Mouse (Mus musculus): Measurements from ENCODE around the gene Rnf43. TPM values are rescaled to one million over a fixed set of nuclear protein-coding genes. Genes with fewer than 3 reads are reported as not detected.

Rnf43 gene
- total RNA-seq, 2 experiments from 2014 or later: 0.15 to 0.38 TPM

DNA sequence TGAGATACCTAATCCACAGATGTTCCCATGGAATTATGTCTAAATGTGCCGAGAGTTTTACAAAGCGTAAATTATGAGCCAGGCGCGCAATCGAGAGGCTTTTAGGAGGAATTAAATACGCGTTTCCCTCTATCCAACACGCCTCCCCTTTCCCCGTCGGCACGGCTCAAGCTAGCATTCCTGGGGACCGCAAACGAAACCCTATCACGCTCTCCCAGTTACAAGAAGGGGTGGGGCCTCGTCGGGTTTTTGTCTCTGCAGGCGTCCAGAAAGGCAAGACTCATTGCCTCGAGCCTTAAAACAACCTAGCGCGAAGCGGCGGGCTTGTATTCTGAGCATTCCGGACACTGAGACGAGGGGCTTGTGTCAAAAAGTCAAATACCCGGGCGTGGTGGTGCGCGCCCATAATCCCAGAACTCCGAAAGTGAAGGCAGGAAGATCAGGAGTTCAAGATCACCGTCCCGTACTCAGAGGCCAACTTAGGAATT, 74.2 kb downstream of the Rnf43 start:
- intact Hi-C loops (cut with DNase I): loop anchor here (5.0 kb wide), 1 partner anchor 144 kb away; the partner anchor contains the start of gene Mtmr4
- peak in 1 of 2 experiments; percentile 49 for DNase-seq

DNA sequence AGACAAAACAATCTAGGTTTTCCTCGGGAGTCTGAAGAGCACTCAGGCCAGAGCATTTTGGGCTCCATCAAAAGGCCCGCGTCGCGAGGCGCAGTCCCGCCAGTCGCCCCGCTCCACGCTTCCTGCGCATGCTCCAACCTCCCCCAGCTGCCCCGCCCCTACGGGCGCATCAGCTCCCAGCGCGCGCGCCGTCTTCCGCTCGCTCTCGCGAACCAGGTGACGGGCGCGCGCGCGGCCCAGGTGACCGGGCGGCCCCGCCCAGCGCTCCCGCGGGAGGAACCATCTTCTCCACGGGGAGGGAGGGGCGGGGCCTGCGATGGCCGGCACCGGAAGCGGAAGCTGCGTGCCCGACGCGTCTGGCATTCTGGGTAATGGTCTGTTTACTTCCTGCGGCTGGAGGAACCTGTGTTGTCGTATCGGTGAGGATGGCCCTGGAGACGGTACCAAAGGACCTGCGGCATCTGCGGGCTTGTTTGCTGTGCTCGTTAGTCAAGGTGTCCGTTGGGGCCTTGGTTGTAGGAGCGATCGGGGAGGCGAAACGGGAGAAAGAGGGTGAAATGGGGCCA, 74.7 kb downstream of the Rnf43 start, which contains the start of gene Supt4a:
Gene Supt4a (plus strand): TSS at position 378 of the 566 bp plus-strand sequence.
- intact Hi-C loops (cut with DNase I): loop anchor here (5.0 kb wide), 1 partner anchor 145 kb away; the partner anchor contains the start of gene Mtmr4

GRCm38 (mm10) chr11:87743691-87744090, 81.2 kb downstream of the Rnf43 start:
- DNase-seq: no peak
- intact Hi-C loops (cut with DNase I): no loop called here

More for the DNA sequence above, 74.7 kb downstream of the Rnf43 start, which contains the start of gene Supt4a:
- peak; percentile 89 to 93 for DNase-seq

DNA sequence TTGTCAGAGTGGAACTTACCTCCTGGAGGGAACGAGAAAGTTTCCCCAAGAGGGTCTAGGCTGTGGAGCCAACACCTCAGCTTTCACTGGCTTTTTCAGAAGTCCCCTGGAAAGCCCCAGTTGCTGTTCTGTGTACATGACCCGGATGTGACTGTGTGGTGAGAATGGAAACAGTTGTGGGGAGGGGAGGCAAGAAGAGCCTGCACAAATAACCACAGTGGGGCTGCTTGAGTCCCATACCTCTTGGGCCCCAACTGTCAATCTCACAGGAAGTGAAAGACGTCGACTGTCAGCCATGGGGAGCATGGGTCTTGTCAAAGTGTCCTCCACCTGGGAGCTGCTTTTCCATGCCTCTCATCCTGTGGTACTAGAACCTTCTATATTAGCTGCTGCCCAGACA, 82.4 kb downstream of the Rnf43 start:
- no peak for DNase-seq
- intact Hi-C loops (cut with DNase I): no loop called here

DNA sequence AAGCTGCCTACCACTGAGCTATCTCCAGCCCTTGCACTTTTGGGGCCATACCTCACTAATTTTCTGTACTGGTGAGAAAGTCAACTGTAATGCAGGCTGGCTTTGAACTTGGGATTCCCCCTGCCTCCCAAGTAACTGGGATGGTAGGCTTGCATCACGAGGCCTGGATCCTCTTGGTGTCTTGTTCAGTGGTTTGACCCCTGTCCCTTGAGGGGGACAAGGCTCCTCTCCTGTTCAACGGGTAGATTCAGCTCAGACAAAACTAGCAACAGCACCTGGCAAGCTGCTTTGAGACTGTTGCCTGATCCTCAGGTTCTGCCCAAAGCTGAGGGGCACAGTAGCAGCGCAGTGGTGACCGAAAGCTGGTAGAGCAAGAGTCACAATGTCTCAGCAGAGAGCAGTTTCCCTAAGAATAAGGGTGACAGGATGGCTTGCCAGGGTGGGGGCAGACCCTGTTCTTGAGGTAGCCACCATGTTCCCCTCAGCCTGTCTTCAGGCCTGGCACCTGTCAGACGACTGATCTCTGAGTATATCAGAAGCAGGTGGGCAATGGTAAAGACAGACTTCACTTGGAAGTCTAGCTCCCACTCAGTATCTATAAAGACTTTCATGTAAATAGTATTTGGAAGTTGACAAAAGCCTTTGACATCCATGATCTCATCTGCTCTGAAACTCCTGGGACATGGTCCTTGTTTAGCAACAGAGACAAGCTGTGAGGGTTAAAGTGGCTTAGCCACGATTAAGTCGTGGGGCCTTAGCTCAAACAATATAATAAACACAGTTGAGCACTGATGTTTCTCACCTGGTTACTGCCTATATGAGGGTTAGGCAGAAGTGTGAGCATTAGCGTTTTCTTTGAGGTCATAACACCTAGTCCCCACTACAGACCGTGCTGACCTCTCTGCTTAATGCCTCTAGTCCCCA, 83.4 kb downstream of the Rnf43 start:
- no peak for DNase-seq
- intact Hi-C loops (cut with DNase I): no loop called here

- intact Hi-C loops (cut with DNase I): no loop called here
- no peak for DNase-seq
Observed at GRCm38 (mm10) chr11:87747312-87747711, 84.8 kb downstream of the Rnf43 start.

DNA sequence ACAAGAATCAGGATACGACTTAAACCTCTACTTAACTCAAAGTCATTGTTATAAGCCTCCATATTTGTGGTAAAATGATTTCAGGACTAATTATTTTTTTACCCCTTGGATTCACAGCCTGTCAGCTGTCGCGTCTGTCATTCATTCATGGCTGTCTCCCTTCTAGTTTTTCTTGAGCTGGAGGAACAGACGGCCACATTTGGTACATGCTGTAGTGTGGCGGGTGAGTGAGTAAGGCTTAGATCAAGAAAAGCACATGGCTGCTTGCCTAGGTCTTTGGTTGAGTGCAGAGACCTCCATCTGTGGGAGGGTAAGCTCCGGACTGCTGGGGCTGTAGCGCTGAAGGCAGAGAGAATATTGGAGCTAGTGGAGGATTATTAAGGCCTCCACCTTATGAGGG, 85.2 kb downstream of the Rnf43 start:
- intact Hi-C loops (cut with DNase I): no loop called here
- no peak for DNase-seq

DNA sequence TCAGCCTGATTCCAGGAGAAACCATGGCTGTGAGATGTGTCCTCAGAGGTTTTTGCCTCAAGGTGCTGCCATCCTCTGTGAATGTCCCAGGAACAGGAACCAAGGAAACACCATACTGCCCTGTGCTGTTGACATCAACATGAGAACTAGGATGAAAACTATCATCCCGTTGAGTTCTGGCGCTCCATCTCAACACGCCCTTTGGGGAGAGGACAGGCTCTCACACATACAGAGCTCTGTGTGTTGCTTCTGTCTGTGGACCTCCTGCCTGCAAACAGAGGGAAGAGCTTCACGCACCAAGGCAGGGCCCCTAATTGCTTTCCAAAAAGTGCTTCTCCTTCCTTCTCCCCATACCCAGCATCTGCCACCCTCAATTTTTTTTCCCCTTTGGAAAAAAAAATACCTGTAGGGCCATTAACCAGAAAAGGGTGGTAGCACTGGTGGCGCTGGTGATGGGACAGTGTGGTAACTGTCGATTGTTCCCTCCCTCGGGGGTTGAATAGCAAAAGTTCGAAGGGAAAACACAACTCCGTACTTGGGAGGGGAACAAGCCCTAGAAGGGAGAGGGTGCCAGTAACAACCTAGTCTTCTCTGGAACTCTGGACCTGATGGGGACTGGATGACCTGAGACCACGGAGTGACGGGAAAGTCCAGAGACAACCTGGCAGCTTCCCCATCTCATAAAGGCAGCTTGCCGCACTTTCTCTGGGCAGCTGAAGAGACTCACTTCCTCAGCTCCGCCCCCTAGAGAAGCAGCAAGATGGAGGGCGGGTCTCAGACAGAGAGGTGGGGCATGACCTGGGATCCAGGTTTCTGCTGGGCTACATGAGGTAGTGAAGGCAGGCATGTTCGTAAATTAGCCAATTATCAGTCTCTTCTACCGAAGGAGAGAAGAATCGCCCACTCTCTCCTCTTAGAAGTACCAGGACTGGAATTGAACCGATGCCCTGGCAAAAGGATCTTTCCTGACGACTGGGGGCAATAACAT, 85.9 kb downstream of the Rnf43 start:
- intact Hi-C loops (cut with DNase I): no loop called here
- no peak for DNase-seq

- intact Hi-C loops (cut with DNase I): no loop called here
- DNase-seq: no peak
Observed at GRCm38 (mm10) chr11:87749192-87750042, 86.9 kb downstream of the Rnf43 start.

GRCm38 (mm10) chr11:87750043-87750421, 87.5 kb downstream of the Rnf43 start:
- DNase-seq: no peak
- intact Hi-C loops (cut with DNase I): no loop called here

DNA sequence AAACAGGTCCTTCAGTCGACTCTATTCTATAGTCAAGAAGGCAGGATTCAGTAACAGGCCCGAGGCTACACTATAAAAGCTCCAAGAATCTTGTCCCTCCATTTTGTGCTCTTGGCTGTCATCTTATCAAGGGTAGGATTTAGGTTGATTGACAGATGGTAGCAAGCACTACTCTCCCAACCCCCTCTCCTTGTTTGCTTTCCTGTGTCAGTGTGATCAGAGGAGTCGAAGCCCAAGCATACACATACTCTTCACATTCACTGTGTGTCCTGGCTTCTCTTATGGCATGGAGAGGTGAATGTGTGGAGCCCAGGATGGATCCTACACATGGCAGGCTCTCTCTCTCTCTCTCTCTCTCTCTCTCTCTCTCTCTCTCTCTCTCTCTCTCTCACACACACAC, 88.0 kb downstream of the Rnf43 start:
- intact Hi-C loops (cut with DNase I): no loop called here
- DNase-seq: no peak

DNA sequence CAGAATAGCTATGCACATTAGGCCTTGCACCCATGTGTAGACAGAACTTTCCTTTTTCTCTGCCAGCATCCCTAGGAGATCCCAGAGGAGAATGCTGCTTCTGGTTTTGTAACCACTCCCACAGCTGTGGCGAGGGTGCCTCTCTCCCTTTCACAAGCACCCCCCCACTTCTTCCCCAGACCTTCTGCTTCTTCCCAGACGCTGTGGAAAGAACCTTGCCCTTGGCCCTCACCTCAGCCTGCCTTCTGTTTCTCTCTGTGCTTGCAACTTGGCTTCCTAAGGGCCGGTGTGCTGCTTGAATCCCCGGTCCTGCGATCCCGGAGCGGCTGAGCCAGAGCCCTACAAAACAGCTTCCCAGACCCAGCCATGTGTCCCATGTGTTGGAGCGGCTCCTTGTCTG, 88.5 kb downstream of the Rnf43 start:
- intact Hi-C loops (cut with DNase I): no loop called here
- no peak for DNase-seq

DNA sequence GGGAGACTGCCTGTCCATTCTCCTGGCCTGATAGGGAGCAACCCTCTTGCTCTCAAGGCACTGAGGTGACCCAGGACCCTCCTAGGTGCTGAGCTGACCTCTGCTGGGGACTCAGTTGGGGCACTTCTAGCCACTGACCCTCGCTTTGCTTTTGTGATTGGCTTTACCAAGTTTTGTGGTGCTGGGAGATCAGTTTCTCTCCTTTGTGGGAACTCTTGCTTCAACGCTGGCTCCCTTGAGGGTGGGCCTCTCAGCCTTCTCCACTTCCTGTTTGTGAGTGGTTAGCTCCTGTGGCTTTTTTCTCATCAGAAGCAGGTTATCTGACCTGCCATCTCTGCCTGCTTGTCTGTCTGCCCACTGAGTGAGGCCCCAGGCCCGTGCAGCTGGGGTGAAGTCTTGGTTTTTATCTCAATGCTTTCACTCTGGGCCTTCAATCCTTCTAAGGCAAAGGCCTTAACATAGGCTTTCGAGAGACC, 89.0 kb downstream of the Rnf43 start:
- DNase-seq: no peak
- intact Hi-C loops (cut with DNase I): no loop called here

GRCm38 (mm10) chr11:87752307-87752706, 89.8 kb downstream of the Rnf43 start:
- no peak for DNase-seq
- intact Hi-C loops (cut with DNase I): no loop called here

GRCm38 (mm10) chr11:87753255-87753654, 90.7 kb downstream of the Rnf43 start:
- intact Hi-C loops (cut with DNase I): no loop called here

DNA sequence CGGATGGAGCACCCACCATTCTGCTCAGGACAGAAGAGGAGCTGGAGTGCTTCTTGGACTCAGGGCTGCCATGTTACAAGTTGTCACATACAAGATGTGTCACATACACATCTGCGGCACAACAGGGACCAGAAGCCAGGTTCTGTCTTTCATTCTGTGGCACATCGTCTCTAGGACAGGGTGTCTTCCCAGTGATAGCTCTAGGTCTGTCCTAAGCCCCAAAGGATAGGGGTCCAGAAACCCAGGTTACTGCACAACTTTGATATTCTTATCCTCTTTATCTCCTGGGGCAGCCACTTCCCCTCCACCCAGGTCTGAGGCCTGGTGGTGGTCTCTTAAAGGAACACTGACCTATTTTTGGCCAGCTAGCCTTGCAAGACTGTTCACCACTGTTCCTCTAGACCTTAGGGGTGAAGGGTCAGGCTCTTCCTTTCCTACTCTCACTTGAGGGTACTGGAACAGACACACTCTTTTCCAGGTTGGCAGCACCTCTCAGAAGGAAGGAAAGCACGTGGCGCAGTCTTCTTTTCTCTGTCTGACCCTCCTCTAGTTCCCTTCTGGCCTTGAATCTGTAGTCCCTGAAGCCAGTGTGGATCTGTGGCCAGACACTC, 91.5 kb downstream of the Rnf43 start:
- intact Hi-C loops (cut with DNase I): no loop called here

More at GRCm38 (mm10) chr11:87753255-87753654, 90.7 kb downstream of the Rnf43 start:
- no peak for DNase-seq

DNA sequence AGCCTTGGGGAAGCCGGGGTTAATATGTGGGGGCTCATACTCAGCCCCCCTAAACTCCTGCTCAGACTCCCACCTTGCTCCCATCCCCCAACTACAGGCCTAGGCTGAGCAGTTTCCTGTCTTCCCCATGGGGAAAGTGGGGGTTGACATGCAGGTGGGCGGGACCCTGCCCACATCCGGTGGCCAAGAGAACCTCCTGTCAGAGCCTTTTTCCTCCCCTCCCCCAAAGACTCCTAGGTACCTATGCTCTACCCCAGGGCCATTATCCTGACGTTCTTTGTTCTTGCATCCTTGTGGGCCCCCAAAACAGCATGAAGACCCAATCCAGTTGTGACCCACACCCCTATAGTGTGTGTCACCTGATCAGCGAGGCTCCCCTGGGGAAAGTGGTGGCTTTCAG, 92.1 kb downstream of the Rnf43 start:
- intact Hi-C loops (cut with DNase I): no loop called here
- DNase-seq: no peak

More for the DNA sequence above, 91.5 kb downstream of the Rnf43 start:
- DNase-seq: no peak

DNA sequence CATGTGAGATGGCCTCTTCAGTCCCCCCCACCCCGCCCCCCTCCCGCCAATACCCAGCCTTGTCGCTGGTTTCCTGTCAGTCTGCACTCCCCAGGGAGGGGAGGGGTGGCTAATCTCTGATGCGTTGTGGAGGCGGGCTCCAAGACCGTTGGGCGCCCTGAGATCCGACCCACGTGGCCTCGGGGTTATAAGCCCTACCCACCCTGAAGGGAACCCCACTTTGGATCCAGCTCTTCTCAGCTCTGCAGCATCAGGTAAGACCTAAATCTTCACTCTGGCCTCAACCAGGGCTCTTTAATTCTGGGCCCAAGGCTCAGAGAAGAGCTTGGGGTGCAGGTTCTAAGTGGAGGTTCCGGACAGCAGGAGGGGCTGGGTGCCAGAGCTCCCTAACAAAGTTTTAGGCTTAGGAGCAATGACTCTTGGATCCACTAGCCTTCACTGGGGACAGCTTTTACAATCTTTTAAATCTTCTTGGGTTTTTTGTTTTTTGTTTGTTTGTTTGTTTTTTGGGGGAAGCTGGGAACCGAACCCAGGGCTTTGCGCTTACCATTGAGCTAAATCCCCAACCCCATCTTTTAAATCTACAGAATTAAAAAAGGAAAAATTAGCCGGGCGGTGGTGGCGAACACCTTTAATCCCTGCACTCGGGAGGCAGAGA, 93.0 kb downstream of the Rnf43 start:
- DNase-seq: peak in 1 of 2 experiments; percentile 36
- intact Hi-C loops (cut with DNase I): no loop called here
